Mouse (Mus musculus) testis, postnatal 14 days (tissue): Measurements from ENCODE around the gene Fuca2.
A peak's percentile ranks its signal among the peaks of the same experiment; 100 is the strongest.

Experiments
- DNase-seq: peaks from one replicate; pipeline ENCODE4 v3.0.0; 2021; ENCODE audit warnings: low spot score

Fuca2 gene

GRCm38 (mm10) chr10:13534751-13535150, 35.4 kb downstream of the Fuca2 start:
- DNase-seq, result no peak

- DNase-seq, result no peak
Measured at GRCm38 (mm10) chr10:13536706-13537105, 37.4 kb downstream of the Fuca2 start.

GRCm38 (mm10) chr10:13539769-13540333, 40.5 kb downstream of the Fuca2 start:
- no peak for DNase-seq

GRCm38 (mm10) chr10:13541721-13542120, 42.4 kb downstream of the Fuca2 start:
- DNase-seq, result no peak

- peak; percentile 88 for DNase-seq
Measured at GRCm38 (mm10) chr10:13552646-13553497, 53.5 kb downstream of the Fuca2 start, which contains the start of the genes Adat2 and Pex3. TSS of gene Adat2 (plus strand) at chr10:13552894. TSS of gene Pex3 (minus strand) at chr10:13553142.

- no peak for DNase-seq
Measured at GRCm38 (mm10) chr10:13553498-13553985, 54.2 kb downstream of the Fuca2 start.

GRCm38 (mm10) chr10:13554316-13554715, 55.0 kb downstream of the Fuca2 start:
- no peak for DNase-seq

GRCm38 (mm10) chr10:13560014-13560674, 60.8 kb downstream of the Fuca2 start:
- no peak for DNase-seq

- DNase-seq, result peak; percentile 48
Measured at GRCm38 (mm10) chr10:13564364-13565079, 65.2 kb downstream of the Fuca2 start.

GRCm38 (mm10) chr10:13565080-13565448, 65.7 kb downstream of the Fuca2 start:
- no peak for DNase-seq

GRCm38 (mm10) chr10:13566393-13566792, 67.1 kb downstream of the Fuca2 start:
- no peak for DNase-seq
